Mouse (Mus musculus): ENCODE data around the gene Zfp942. TPM values are rescaled to one million over a fixed set of nuclear protein-coding genes. Genes with fewer than 3 reads are reported as not detected.
"Not testable (repeated sequence)": the region's sequence is repeated elsewhere in the genome, so short reads cannot be mapped to it uniquely, and the experiment has no call there.

Gene Zfp942
- polyA plus RNA-seq (2012; ENCODE audit: insufficient read depth, low replicate concordance): 0.26 TPM in 1 of 2 replicates, not detected in the other

DNA sequence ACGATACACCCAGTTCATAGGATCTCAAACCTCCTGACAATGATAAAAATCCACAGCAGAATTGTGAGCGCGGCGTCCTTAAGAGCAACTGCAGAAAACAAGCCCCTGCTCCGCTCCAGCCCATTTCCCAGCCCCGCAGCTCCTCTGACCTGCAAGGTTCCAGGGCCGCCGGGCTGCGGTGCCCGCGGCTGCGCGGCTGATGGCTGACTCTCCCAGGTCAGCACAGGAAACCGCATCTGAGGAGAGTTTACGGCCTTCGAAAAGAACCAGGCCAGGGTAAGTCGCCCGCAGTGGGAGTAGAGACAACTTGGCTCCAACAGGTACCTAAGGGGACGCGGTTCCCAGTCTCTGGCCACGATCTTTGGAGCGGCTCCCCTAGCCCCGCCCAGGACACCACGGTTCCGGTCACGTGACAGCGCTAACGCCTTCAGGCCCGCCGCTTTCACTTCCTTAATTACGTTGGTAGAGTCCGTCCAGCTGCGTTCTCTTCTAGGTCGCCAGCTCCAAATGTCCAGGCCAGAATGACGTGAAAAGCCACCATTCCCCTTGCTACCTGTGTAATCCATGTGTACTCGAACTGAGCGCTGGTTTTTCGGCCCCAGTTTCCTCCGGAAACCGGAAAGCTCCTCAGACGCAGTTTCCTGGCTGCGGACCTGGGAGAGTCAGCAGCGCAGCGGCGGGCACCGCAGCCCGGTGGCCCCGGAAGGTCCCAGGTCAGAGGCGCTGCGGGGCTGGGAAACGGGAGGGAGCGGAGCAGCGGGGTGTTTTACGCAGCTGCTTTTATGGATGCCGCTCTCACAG, at the start of gene Zfp942, which contains the start of gene Zfp943:
Gene Zfp942 (minus strand): TSS at position 358 of the 801 bp plus-strand sequence.
Gene Zfp943 (plus strand): TSS at position 446 of the 801 bp plus-strand sequence.
- not testable (repeated sequence) for H3K36me3 ChIP-seq (replicated peaks; ENCODE audit: low read length); H3K27me3 ChIP-seq (replicated peaks); H3K9me3 ChIP-seq
- Histone ChIP-seq H3K4me1 (peaks cover 14% of the 10 kb centered on the region), H3K4me3 (replicated peaks) (peak within 1 kb of the TSS; percentile 90)

GRCm38 (mm10) chr17:21963302-21963701, 1.0 kb upstream of the Zfp942 start:
- no peaks in the 10 kb centered on the region for H3K27me3 ChIP-seq (replicated peaks)
- H3K4me1 ChIP-seq: peaks cover 14% of the 10 kb centered on the region
- H3K36me3 ChIP-seq (replicated peaks; ENCODE audit: low read length): no peaks in the 10 kb centered on the region
- peak overlapping the region; percentile 90 for H3K4me3 ChIP-seq (replicated peaks)
- H3K9me3 ChIP-seq: no peaks in the 10 kb centered on the region
- TF ChIP-seq FLI1 (IDR thresholded peaks at IDR 0.05; ENCODE audit: low read length) (no peak), GATA1 (IDR thresholded peaks at IDR 0.05; ENCODE audit: borderline replicate concordance, low read length) (no peak)

DNA sequence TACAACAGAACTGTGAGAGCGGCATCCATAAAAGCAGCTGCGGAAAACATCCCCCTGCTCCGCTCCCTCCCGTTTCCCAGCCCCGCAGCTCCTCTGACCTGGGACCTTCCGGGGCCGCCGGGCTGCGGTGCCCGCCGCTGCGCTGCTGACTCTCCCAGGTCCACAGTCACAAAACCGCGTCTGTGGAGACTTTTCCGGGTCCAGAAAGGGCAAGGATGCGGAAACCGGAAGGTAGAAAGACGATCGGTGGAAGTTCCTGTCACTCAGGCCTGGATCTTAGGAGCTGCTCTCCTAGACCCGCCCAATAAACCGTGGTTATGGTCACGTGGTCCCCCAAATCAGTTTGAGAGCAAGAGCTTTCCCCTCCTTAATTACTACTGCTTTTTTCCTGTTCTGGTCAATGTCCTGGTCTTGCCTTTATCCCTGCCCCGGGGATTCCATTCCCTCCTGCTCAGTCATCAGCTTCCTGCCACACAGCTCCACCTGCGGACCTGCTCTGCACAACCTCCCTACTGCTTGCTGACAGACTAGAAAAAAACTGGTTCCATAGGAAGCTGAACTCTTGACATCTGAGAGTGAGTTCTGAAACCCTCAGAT, 52.7 kb downstream of the Zfp942 start, which contains the start of gene Zfp995:
Gene Zfp995 (minus strand): TSS at position 471 of the 597 bp plus-strand sequence.
- not testable (repeated sequence) for H3K4me1 ChIP-seq; H3K9me3 ChIP-seq; H3K27me3 ChIP-seq (replicated peaks); H3K36me3 ChIP-seq (replicated peaks; ENCODE audit: low read length)
- peak within 1 kb of the TSS; percentile 85 for H3K4me3 ChIP-seq (replicated peaks)

DNA sequence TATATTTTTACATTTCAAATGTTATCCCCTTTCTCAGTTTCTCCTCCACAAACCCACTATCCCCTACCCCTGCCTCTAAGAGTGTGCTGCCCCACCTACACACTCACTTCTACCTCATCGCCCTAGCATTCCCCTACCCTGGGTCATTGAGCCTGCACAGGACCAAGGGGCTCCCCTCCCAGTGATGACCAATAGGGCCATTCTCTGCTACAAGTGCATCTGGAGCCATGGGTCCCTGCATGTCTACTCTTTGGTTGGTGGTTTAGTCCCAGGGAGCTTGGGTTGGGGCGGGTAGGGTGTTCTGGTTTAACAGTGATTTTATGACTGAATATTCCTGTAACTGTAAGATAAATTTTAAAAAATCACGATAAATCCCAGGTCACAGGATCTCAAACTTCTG, 53.2 kb downstream of the Zfp942 start:
- Histone ChIP-seq H3K9me3 (no peaks in the 10 kb centered on the region), H3K27me3 (replicated peaks) (no peaks in the 10 kb centered on the region), H3K36me3 (replicated peaks; ENCODE audit: low read length) (no peaks in the 10 kb centered on the region), H3K4me1 (peaks cover 5% of the 10 kb centered on the region), H3K4me3 (replicated peaks) (peak overlapping the region; percentile 85)
- TF ChIP-seq FLI1 (IDR thresholded peaks at IDR 0.05; ENCODE audit: low read length) (no peak), GATA1 (IDR thresholded peaks at IDR 0.05; ENCODE audit: borderline replicate concordance, low read length) (no peak)

Other genes with a start within 250 kb of the Zfp942 start
- gene Zfp229, start 231.7 kb downstream of the Zfp942 start, polyA plus RNA-seq (2012; ENCODE audit: insufficient read depth, low replicate concordance): 0.72 TPM in 1 of 2 replicates, not detected in the other
- 0.29 TPM in 1 of 2 replicates, not detected in the other for gene Zfp820, start 116.7 kb downstream of the Zfp942 start, polyA plus RNA-seq (2012; ENCODE audit: insufficient read depth, low replicate concordance)
- gene Zfp995, start 52.5 kb downstream of the Zfp942 start, polyA plus RNA-seq (2012; ENCODE audit: insufficient read depth, low replicate concordance): not detected in 2 replicates
- 0.07 TPM in 1 of 2 replicates, not detected in the other for gene Zfp943, start 88 bp upstream of the Zfp942 start, polyA plus RNA-seq (2012; ENCODE audit: insufficient read depth, low replicate concordance)
- gene Zfp947, start 203.7 kb upstream of the Zfp942 start, polyA plus RNA-seq (2012; ENCODE audit: insufficient read depth, low replicate concordance): not detected in 2 replicates

All from megakaryocyte, embryonic 14.5 days (primary cell).